Mouse (Mus musculus) B cell, adult 62 days (primary cell): ENCODE data around the gene Ttc7. TPM values are rescaled to one million over a fixed set of nuclear protein-coding genes. Genes with fewer than 3 reads are reported as not detected.

Experiments used
- total RNA-seq: library from RNA; stranded (reverse); gene quantifications from 4 replicates; pipeline ENCODE4 v1.2.4, GENCODE M21; 2023

Gene Ttc7
- 164 to 189 TPM (median 182 TPM) in 4 replicates for total RNA-seq

DNA sequence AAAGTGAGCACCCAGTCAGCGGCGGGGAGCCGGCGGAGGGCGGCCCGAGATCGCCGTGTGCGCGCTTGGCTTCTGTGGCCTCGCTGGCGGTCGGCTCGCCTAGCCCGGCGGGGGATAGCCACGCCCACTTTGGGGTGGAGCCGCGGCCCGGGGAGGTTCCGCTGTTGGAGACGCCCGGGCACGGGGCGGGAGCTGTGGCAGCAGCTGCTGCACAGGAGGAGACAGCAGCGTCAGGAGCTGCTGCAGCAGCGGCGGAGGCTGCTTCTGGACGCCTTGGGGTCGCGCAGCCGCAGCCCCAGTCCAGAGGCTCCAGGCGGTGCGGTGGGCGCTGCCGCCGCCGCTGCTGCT lies at the start of gene Ttc7:
TSS of gene Ttc7 (plus strand) at position 181 of the 348 bp plus-strand sequence.

GRCm38 (mm10) chr17:87265792-87266186 lies 16.9 kb upstream of the Ttc7 start, which contains the start of gene Mcfd2:
TSS of gene Mcfd2 (minus strand) at chr17:87265935.

GRCm38 (mm10) chr17:87427511-87427910 lies 144.8 kb downstream of the Ttc7 start, which contains the start of gene Stpg4:
TSS of gene Stpg4 (minus strand) at chr17:87427741.

Other genes with a start within 250 kb of the Ttc7 start
- gene Socs5, start 175.2 kb upstream of the Ttc7 start, total RNA-seq = 36.5 to 47.2 TPM (median 43.0 TPM) in 4 replicates
- 15.8 to 26.6 TPM (median 18.3 TPM) in 4 replicates for gene Mcfd2, start 17.0 kb upstream of the Ttc7 start, total RNA-seq
- gene Stpg4, start 144.9 kb downstream of the Ttc7 start, total RNA-seq = 0.83 to 1.1 TPM (median 0.98 TPM) in 3 of 4 replicates, not detected in the other
- gene Calm2, start 164.0 kb downstream of the Ttc7 start, total RNA-seq = 452 to 470 TPM (median 459 TPM) in 4 replicates